Mouse (Mus musculus) skeletal muscle tissue, postnatal 0 days (tissue): Measurements from ENCODE around the gene Ubqln5. TPM values are rescaled to one million over a fixed set of nuclear protein-coding genes. Genes with fewer than 3 reads are reported as not detected.

Experiments
- polyA plus RNA-seq: library from polyadenylated mRNA; unstranded; fragments of >200 nt; fragmentation: Nextera tagmentation; extraction: Ambion mirVana; gene quantifications from 2 replicates; pipeline ENCODE4 v1.2.1, GENCODE M21; 2015

Ubqln5 gene
- not detected in 2 replicates for polyA plus RNA-seq

GRCm38 (mm10) chr7:104129726-104130125 is at the start of gene Ubqln5:
Gene Ubqln5, minus strand, starts transcription at chr7:104129826.

DNA sequence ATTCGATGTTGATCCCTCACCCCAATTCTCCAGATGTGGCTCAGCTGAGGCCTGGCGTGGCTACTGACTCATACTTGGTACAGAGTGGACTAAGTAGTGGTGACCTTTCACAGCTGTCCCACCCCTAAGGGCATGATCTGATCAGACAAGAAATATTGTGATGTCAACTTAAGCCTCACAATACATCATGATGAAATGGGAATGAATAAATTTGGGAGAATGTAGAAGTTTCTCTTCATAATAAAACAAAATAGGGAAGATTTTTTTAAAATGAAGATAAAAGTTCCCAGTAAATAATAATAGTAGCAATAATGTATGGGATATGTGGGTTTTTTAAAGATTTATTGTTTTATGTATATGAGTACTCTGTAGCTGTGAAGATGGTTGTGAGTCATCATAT is 20.8 kb upstream of the Ubqln5 start, which contains the start of gene Ubqlnl:
Gene Ubqlnl, minus strand, starts transcription at position 101 of the 400 bp plus-strand sequence.

DNA sequence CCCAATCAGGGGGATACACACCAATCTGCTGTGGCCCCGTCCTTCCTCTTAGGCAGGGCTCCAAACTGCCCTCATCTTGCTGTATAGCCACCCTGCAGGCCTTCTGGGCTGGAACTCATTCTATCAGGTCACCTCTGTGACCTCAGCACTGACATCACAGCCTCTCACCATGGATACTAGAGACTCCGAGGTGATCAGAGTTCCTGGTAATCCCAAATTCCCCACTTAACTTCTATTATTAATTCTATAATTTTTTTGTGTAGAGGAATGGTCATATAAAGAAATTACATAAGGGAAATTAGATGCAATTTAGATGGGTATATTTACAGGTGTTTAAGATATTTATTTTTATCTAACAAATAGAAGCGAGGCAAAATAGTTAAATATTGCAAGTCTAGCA is 13.6 kb upstream of the Ubqln5 start, which contains the start of gene Ubqln3:
Gene Ubqln3, minus strand, starts transcription at position 101 of the 400 bp plus-strand sequence.

DNA sequence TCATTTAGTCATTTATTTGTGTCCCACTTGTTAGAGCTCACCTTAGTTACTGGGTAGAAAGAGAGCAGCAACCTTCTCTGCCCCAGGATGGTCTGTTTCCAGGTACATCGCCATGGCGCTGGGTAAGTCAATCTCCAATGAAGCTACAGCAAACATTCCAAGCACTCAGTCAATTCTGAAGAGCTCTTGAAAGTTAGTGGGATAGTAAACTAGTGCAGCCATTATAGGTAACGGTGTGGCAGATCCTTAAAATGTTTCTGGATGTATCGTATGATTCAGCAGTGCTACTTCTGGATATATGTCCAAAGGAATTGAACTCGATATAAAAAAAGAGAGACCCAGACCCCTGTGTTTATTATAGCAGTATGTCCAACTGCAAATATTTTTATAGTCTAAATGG is 7.7 kb upstream of the Ubqln5 start, which contains the start of gene Olfr643:
Gene Olfr643, minus strand, starts transcription at position 101 of the 400 bp plus-strand sequence.

GRCm38 (mm10) chr7:104104757-104104972 is 25.0 kb downstream of the Ubqln5 start, which contains the start of gene Olfr646:
Gene Olfr646, plus strand, starts transcription at chr7:104104873.

DNA sequence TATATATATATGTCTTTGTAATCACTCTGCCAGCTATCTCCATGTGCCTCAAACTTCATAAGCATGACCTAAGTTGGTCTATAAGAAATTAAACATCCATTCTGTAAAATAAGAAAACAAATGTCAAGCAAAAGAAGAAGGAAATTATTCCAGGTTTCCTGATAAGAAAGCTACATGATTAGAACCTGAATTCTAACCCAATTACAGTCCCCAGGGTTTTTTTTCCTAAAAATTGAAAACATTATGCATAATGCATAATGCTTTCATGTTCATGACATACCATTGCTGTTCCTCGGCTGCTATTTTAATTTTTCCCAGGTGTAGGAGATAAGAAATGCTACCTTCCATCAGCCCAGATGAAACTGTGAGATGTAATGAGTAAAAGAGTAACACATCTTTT is 44.3 kb downstream of the Ubqln5 start, which contains the start of gene Olfr645:
Gene Olfr645, minus strand, starts transcription at position 101 of the 400 bp plus-strand sequence.

Other genes starting within 250 kb of the Ubqln5 start
- gene Olfr66, start 243.6 kb downstream of the Ubqln5 start, polyA plus RNA-seq: not detected in 2 replicates
- not detected in 2 replicates for gene Olfr64, start 235.3 kb downstream of the Ubqln5 start, polyA plus RNA-seq
- gene Olfr65, start 226.3 kb downstream of the Ubqln5 start, polyA plus RNA-seq: not detected in 2 replicates
- gene Olfr631, start 201.0 kb downstream of the Ubqln5 start, polyA plus RNA-seq: not detected in 2 replicates
- gene Olfr632, start 195.5 kb downstream of the Ubqln5 start, polyA plus RNA-seq: not detected in 2 replicates
- not detected in 2 replicates for gene Olfr633, start 185.4 kb downstream of the Ubqln5 start, polyA plus RNA-seq
- gene Olfr635, start 158.7 kb downstream of the Ubqln5 start, polyA plus RNA-seq: not detected in 2 replicates
- gene Olfr638, start 131.1 kb downstream of the Ubqln5 start, polyA plus RNA-seq: not detected in 2 replicates
- not detected in 2 replicates for gene Olfr639, start 112.5 kb downstream of the Ubqln5 start, polyA plus RNA-seq
- not detected in 2 replicates for gene Olfr640, start 104.3 kb downstream of the Ubqln5 start, polyA plus RNA-seq
- not detected in 2 replicates for gene Olfr641, start 94.4 kb downstream of the Ubqln5 start, polyA plus RNA-seq
- gene Olfr642, start 77.2 kb downstream of the Ubqln5 start, polyA plus RNA-seq: not detected in 2 replicates
- not detected in 2 replicates for gene 4930516K23Rik, start 68.4 kb downstream of the Ubqln5 start, polyA plus RNA-seq
- not detected in 2 replicates for gene Olfr644, start 58.0 kb downstream of the Ubqln5 start, polyA plus RNA-seq
- gene Olfr645, start 44.4 kb downstream of the Ubqln5 start, polyA plus RNA-seq: not detected in 2 replicates
- not detected in 2 replicates for gene Olfr646, start 25.0 kb downstream of the Ubqln5 start, polyA plus RNA-seq
- gene Olfr643, start 7.6 kb upstream of the Ubqln5 start, polyA plus RNA-seq: not detected in 2 replicates
- not detected in 2 replicates for gene Ubqln3, start 13.5 kb upstream of the Ubqln5 start, polyA plus RNA-seq
- not detected in 2 replicates for gene Ubqlnl, start 20.7 kb upstream of the Ubqln5 start, polyA plus RNA-seq
- gene Olfm5, start 35.0 kb upstream of the Ubqln5 start, polyA plus RNA-seq: not detected in 2 replicates
- gene Olfr648, start 53.6 kb upstream of the Ubqln5 start, polyA plus RNA-seq: 0.05 TPM in 1 of 2 replicates, not detected in the other
- not detected in 2 replicates for gene Olfr649, start 66.2 kb upstream of the Ubqln5 start, polyA plus RNA-seq
- 0.56 and 0.97 TPM in 2 replicates for gene Trim6, start 89.0 kb upstream of the Ubqln5 start, polyA plus RNA-seq
- gene Trim34a, start 114.6 kb upstream of the Ubqln5 start, polyA plus RNA-seq: 1.7 and 2.2 TPM in 2 replicates
- gene Trim5, start 158.3 kb upstream of the Ubqln5 start, polyA plus RNA-seq: 0.45 and 0.63 TPM in 2 replicates
- 5.1 and 5.9 TPM in 2 replicates for gene Trim12a, start 185.6 kb upstream of the Ubqln5 start, polyA plus RNA-seq
- 0.10 TPM in 1 of 2 replicates, not detected in the other for gene Trim34b, start 199.6 kb upstream of the Ubqln5 start, polyA plus RNA-seq
- 1.6 and 2.2 TPM in 2 replicates for gene Trim12c, start 223.5 kb upstream of the Ubqln5 start, polyA plus RNA-seq
- gene Trim30b, start 240.1 kb upstream of the Ubqln5 start, polyA plus RNA-seq: 0.12 and 0.28 TPM in 2 replicates